Mouse (Mus musculus): ENCODE results near the gene Boc. TPM values are rescaled to one million over a fixed set of nuclear protein-coding genes. Genes with fewer than 3 reads are reported as not detected.

The Boc gene
- polyA plus RNA-seq, 1 experiment from 2014 or later: 67.7 TPM

DNA sequence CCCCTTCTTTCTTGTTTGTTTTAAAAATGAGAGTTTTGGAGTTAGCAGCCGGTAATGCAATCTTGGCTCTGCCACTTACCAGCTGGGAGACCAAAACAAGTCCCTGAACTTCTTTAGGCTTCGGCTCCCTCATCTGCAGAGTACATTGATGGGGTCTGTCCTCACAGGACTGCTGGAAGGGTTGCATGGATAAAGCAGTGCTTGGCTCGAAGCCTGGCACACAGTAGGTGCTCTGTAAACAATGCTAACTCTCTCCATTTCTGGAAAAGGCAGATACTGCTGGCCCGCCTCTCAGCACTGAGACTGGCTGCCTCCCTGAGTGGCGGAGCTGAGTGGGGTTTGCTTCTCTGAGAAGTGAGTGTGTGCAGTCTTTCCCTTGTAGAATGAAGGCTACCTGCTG is 7.2 kb downstream of the Boc start:
- Histone ChIP-seq H3K27ac (replicated peaks) (peak overlapping the region; percentile 43), H3K4me1 (peaks cover 79% of the 10 kb centered on the region), H3K9ac (replicated peaks) (peak overlapping the region; percentile 46; the same call in 1 of the 2 replicates), H3K27me3 (no peaks in the 10 kb centered on the region; the same call in 1 of the 2 replicates), H3K36me3 (peaks cover 17% of the 10 kb centered on the region), H3K9me3 (no peaks in the 10 kb centered on the region), H3K4me3 (0 out of 2 replicates have a peak overlapping the region, but pooled peaks have one; percentile 40), H3K4me2 (replicated peaks) (peak overlapping the region; percentile 61)
- WGBS: 41% methylated on average over 5 of the region's 5 CpGs
- no peak; the same call in 1 of the 2 replicates for ATAC-seq (ENCODE audit: low FRiP score, low read depth)

- Histone ChIP-seq H3K27ac (replicated peaks) (peak overlapping the region; percentile 43), H3K4me1 (peaks cover 79% of the 10 kb centered on the region), H3K4me3 (peak overlapping the region; percentile 1; the same call in 1 of the 2 replicates), H3K9me3 (no peaks in the 10 kb centered on the region), H3K4me2 (replicated peaks) (peak overlapping the region; percentile 61), H3K27me3 (no peaks in the 10 kb centered on the region; the same call in 1 of the 2 replicates), H3K36me3 (peaks cover 17% of the 10 kb centered on the region), H3K9ac (replicated peaks) (peak overlapping the region; percentile 8; the same call in 1 of the 2 replicates)
- ATAC-seq (ENCODE audit: low FRiP score, low read depth): 0 out of 2 replicates have a peak, but pooled peaks have one; percentile 1
- WGBS: 35% methylated on average over 5 of the region's 5 CpGs
These were observed 7.9 kb downstream of the Boc start for GRCm38 (mm10) chr16:44550843-44551242.

GRCm38 (mm10) chr16:44549867-44550679 is 8.6 kb downstream of the Boc start:
- H3K4me1 ChIP-seq: peaks cover 84% of the 10 kb centered on the region
- peaks cover 17% of the 10 kb centered on the region for H3K36me3 ChIP-seq
- H3K4me3 ChIP-seq: no peak overlapping the region
- no peaks in the 10 kb centered on the region for H3K9me3 ChIP-seq
- H3K27me3 ChIP-seq: no peaks in the 10 kb centered on the region; the same call in 1 of the 2 replicates
- H3K27ac ChIP-seq (replicated peaks): peak overlapping the region; percentile 43
- WGBS: 58% methylated on average over 7 of the region's 7 CpGs
- no peak overlapping the region for H3K9ac ChIP-seq (replicated peaks)
- peak overlapping the region; percentile 61 for H3K4me2 ChIP-seq (replicated peaks)
- no peak for ATAC-seq (ENCODE audit: low FRiP score, low read depth)

DNA sequence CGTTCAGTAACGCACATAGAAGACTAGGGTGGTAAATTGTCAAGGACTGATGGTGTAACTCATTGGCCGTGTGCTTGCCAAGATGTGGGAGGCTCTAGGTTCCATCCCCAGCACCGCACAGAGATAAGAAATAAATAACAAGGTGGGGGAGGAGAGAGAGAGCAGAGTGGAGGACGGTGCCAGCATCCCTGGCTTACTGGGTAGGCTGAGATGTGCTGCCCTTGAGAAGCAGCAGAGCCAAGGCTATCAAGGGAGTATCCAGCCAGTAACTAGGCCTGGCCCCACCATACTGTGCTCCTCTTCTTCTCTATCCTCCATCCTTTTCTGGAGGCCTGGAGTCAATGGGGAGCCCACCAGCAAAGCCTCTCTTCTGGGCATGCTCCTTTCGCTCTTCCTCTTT is 9.3 kb downstream of the Boc start:
- no peak for ATAC-seq (ENCODE audit: low FRiP score, low read depth)
- H3K27ac ChIP-seq (replicated peaks): peak overlapping the region; percentile 1; the same call in 1 of the 2 replicates
- no peak overlapping the region for H3K4me2 ChIP-seq (replicated peaks)
- H3K9me3 ChIP-seq: no peaks in the 10 kb centered on the region
- H3K4me1 ChIP-seq: peaks cover 86% of the 10 kb centered on the region
- no peak overlapping the region for H3K9ac ChIP-seq (replicated peaks)
- H3K27me3 ChIP-seq: no peaks in the 10 kb centered on the region; the same call in 1 of the 2 replicates
- H3K36me3 ChIP-seq: peaks cover 17% of the 10 kb centered on the region
- WGBS: 89% methylated on average over 5 of the region's 6 CpGs
- no peak overlapping the region for H3K4me3 ChIP-seq

DNA sequence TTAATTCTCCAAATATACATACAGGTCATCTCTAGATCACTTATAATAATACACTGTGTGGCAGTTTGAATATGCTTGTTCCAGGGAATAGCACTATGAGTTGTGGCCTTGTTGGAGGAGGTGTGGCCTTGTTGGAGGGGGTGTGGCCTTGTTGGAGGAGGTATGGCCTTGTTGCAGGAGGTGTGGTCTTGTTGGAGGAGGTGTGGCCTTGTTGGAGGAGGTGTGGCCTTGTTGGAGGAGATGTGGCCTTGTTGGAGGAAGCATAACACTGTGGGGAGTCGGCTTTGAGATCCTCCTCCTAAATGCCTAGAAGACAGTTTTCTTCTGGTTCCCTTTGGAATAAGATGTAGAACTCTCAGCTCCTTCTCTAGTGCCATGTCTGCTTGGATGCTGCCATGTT is 10.7 kb downstream of the Boc start:
- no peak overlapping the region for H3K27ac ChIP-seq (replicated peaks)
- H3K4me1 ChIP-seq: peaks cover 86% of the 10 kb centered on the region
- no peak overlapping the region for H3K4me2 ChIP-seq (replicated peaks)
- H3K9ac ChIP-seq (replicated peaks): no peak overlapping the region
- H3K4me3 ChIP-seq: no peak overlapping the region
- no peaks in the 10 kb centered on the region; the same call in 1 of the 2 replicates for H3K27me3 ChIP-seq
- no peak for ATAC-seq (ENCODE audit: low FRiP score, low read depth)
- no peaks in the 10 kb centered on the region for H3K9me3 ChIP-seq
- H3K36me3 ChIP-seq: peaks cover 17% of the 10 kb centered on the region
- 80% methylated on average over 1 of the region's 1 CpGs for WGBS

DNA sequence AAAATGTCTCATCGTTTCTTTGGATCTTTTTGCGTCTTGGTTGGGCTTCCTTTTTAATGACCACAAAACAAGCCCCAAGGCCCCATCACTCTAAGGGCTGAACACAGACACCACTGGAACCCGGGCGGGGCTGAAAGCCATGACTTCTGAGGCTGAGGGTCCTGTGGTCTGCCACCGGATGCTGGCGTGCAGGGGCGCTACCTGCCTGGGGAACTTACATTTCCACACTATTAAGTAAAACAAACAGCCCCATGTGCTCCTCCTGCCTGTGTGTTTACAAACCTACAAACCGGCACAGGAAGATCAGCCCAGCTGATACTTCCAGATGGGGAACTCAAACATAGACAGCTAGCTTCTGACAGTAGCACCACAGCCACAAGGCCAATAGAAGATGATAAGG is 11.9 kb downstream of the Boc start:
- H3K27ac ChIP-seq (replicated peaks): 0 out of 2 replicates have a peak overlapping the region, but pooled peaks have one; percentile 16
- no peak overlapping the region for H3K9ac ChIP-seq (replicated peaks)
- H3K4me1 ChIP-seq: peaks cover 86% of the 10 kb centered on the region
- no peak overlapping the region for H3K4me3 ChIP-seq
- peaks cover 17% of the 10 kb centered on the region for H3K36me3 ChIP-seq
- H3K4me2 ChIP-seq (replicated peaks): peak overlapping the region; percentile 30
- 81% methylated on average over 8 of the region's 8 CpGs for WGBS
- H3K27me3 ChIP-seq: no peaks in the 10 kb centered on the region
- no peak for ATAC-seq (ENCODE audit: low FRiP score, low read depth)
- H3K9me3 ChIP-seq: no peaks in the 10 kb centered on the region

DNA sequence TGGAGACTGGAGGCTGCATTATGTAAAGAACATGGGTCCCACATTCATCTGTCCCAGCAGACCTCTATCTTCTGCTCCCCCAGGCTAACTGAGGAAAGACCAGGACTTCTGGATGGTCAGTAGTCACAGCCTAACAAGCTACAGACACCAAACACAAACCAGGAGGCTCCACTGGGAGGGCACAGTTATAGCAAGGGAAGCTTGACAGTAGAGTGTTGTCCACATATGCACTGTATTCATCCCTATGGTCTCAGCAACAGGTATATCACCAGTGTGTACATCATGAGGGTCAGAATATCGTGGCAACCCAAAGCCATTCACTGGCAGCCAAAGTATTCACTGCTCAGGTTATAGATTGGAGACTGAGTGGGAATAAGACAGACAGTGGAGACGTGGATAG is 12.8 kb downstream of the Boc start:
- peak overlapping the region; percentile 27 for H3K27ac ChIP-seq (replicated peaks)
- no peaks in the 10 kb centered on the region for H3K9me3 ChIP-seq
- H3K4me1 ChIP-seq: peaks cover 86% of the 10 kb centered on the region
- H3K36me3 ChIP-seq: peaks cover 17% of the 10 kb centered on the region
- H3K9ac ChIP-seq (replicated peaks): no peak overlapping the region
- no peaks in the 10 kb centered on the region for H3K27me3 ChIP-seq
- ATAC-seq (ENCODE audit: low FRiP score, low read depth): no peak
- H3K4me2 ChIP-seq (replicated peaks): peak overlapping the region; percentile 30
- WGBS: 75% methylated on average over 2 of the region's 2 CpGs
- H3K4me3 ChIP-seq: no peak overlapping the region

DNA sequence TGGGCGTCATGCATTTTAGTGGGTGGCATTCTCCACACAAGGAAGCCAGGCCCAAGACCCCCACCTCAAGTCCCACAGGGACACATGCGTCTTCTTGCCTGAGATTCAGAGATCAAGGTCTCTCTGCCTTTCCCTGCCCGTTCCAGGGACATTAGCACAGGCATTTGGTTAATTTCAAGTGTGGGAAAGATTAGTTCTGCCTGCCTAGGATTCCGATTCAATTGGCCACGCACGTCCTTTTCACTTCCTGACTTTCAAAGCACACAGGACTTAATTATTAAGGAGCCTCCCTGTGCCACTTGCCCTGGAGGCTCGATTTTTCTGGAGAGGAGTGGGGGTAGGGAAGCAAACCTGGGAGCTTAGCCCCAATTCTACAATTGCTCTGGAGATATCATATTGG is 13.5 kb downstream of the Boc start:
- peak overlapping the region; percentile 33 for H3K4me2 ChIP-seq (replicated peaks)
- peaks cover 17% of the 10 kb centered on the region for H3K36me3 ChIP-seq
- H3K27me3 ChIP-seq: no peaks in the 10 kb centered on the region
- H3K27ac ChIP-seq (replicated peaks): peak overlapping the region; percentile 27
- no peaks in the 10 kb centered on the region for H3K9me3 ChIP-seq
- peak; percentile 48 for ATAC-seq (ENCODE audit: low FRiP score, low read depth)
- no peak overlapping the region; the same call in 1 of the 2 replicates for H3K9ac ChIP-seq (replicated peaks)
- H3K4me1 ChIP-seq: peaks cover 83% of the 10 kb centered on the region
- H3K4me3 ChIP-seq: no peak overlapping the region
- 26% methylated on average over 7 of the region's 7 CpGs for WGBS

GRCm38 (mm10) chr16:44543098-44543497 is 15.6 kb downstream of the Boc start:
- H3K27ac ChIP-seq (replicated peaks): peak overlapping the region; percentile 27
- H3K4me2 ChIP-seq (replicated peaks): peak overlapping the region; percentile 27
- no peaks in the 10 kb centered on the region for H3K9me3 ChIP-seq
- ATAC-seq (ENCODE audit: low FRiP score, low read depth): peak; percentile 21; the same call in 1 of the 2 replicates
- H3K36me3 ChIP-seq: peaks cover 7% of the 10 kb centered on the region
- H3K27me3 ChIP-seq: no peaks in the 10 kb centered on the region
- WGBS: 42% methylated on average over 3 of the region's 3 CpGs
- H3K4me3 ChIP-seq: no peak overlapping the region
- H3K4me1 ChIP-seq: peaks cover 86% of the 10 kb centered on the region
- H3K9ac ChIP-seq (replicated peaks): no peak overlapping the region

DNA sequence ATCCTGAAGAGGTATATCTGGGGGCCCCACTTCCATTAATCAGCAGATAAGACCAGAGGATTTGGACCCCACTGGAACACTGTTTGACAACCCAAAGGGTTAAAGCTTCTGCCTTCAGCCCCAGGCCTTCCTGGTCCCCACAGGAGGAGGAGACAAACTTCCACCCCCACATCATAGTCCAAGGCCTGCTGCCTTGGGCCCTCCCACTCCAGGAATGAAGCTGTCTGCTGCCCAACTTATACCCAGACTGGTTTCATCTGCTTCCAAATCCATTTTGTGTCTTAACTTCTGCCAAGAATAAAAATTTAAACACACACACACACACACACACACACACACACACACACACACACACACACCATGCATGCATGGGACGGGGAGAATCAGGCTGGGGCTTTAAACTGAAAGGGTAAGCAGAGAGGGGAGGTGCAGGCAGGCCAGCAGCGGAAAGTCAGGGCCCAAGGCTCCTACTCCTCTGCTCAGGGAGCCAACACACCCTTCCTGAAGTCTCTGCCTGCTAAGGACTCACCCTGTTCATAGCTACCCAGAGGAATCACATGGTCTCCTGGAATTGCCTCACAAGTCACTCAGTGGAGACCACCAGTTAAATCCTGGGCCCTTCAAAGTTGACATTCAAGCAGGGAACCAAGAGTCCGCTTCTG is 16.5 kb downstream of the Boc start:
- Histone ChIP-seq H3K4me1 (peaks cover 92% of the 10 kb centered on the region), H3K27ac (replicated peaks) (peak overlapping the region; percentile 27; the same call in 1 of the 2 replicates)

GRCm38 (mm10) chr16:44539611-44540010 is 19.1 kb downstream of the Boc start:
- no peak overlapping the region for H3K4me2 ChIP-seq (replicated peaks)
- peak overlapping the region; percentile 52 for H3K27ac ChIP-seq (replicated peaks)
- ATAC-seq (ENCODE audit: low FRiP score, low read depth): no peak
- peaks cover 8% of the 10 kb centered on the region; the same call in 1 of the 2 replicates for H3K36me3 ChIP-seq
- H3K9me3 ChIP-seq: no peaks in the 10 kb centered on the region
- WGBS: 70% methylated on average over 8 of the region's 8 CpGs
- H3K9ac ChIP-seq (replicated peaks): no peak overlapping the region
- no peak overlapping the region for H3K4me3 ChIP-seq
- H3K4me1 ChIP-seq: peaks cover 92% of the 10 kb centered on the region
- no peaks in the 10 kb centered on the region for H3K27me3 ChIP-seq

More for the DNA sequence above, 16.5 kb downstream of the Boc start:
- peak overlapping the region; percentile 27 for H3K4me2 ChIP-seq (replicated peaks)
- 47% methylated on average over 3 of the region's 3 CpGs for WGBS
- no peaks in the 10 kb centered on the region for H3K9me3 ChIP-seq
- H3K27me3 ChIP-seq: no peaks in the 10 kb centered on the region
- H3K9ac ChIP-seq (replicated peaks): peak overlapping the region; percentile 26; the same call in 1 of the 2 replicates
- no peak for ATAC-seq (ENCODE audit: low FRiP score, low read depth)
- no peak overlapping the region for H3K4me3 ChIP-seq
- H3K36me3 ChIP-seq: no peaks in the 10 kb centered on the region

Measured in midbrain, embryonic 12.5 days (tissue).